Mouse (Mus musculus) brain, embryonic 14.5 days (tissue): Measurements from ENCODE around the gene Pde11a.

ENCODE experiments used
- CTCF ChIP-seq: fragments of 200-500 bp; IDR thresholded peaks from 2 replicates; pipeline ENCODE4 v1.5.1; 2012; ENCODE audit warnings: inconsistent platforms, mild to moderate bottlenecking, moderate library complexity, borderline replicate concordance; ENCODE audit not compliant: insufficient read depth, insufficient read length; ENCODE audit errors: extremely low read depth
- POLR2A ChIP-seq: fragments of 200-500 bp; IDR thresholded peaks from 2 replicates; pipeline ENCODE4 v1.6.1; 2012; ENCODE audit warnings: mild to moderate bottlenecking, inconsistent platforms, borderline replicate concordance; ENCODE audit not compliant: poor library complexity, insufficient read depth, insufficient read length, severe bottlenecking; ENCODE audit errors: extremely low read depth

DNA sequence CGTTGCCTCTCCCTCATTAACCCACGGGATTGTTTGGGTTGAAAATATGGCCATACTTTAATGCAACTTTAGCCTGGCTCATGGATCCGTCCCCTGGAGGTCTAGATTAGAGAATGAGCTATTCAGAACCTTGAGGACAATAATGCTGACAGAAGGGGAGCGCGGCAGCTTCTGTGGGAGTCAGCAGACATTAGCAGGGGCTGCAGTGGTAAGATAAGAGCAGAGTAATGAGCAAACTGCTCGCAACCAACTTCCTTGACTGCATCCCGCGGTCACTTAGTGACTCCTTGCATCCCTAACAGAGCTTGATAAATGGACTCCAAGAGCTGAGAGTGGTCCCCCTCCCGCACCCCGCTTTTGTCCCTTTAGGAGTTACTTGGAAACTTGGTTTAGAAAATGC is 296.4 kb downstream of the Pde11a start:
- TF ChIP-seq CTCF, result no peak
- TF ChIP-seq POLR2A, result no peak
